Mouse (Mus musculus): ENCODE results near the gene Bok.

- TF ChIP-seq EP300 (IDR thresholded peaks at IDR 0.05; ENCODE audit: insufficient read depth, low read depth, low read length) (no peak), CTCF (IDR thresholded peaks at IDR 0.05) (no peak), POLR2A (IDR thresholded peaks at IDR 0.05; ENCODE audit: insufficient read depth, low read depth, low read length) (no peak)
These were observed 19.9 kb downstream of the Bok start for GRCm38 (mm10) chr1:93705389-93705788.
